20 mouse cellular contexts compared by ENCODE assay signal in genomic region chr16:85141404-85141803, GRCm38 (mm10).
"Had no signal": no experiment of that assay in that cellular context is flagged by ENCODE, and none has a peak within 500 bp of the region (broad histone marks: within the 10 kb centered on the region; RNA-seq: fewer than 3 reads in every experiment).

No protein-coding gene starts in this region.

- H3K4me2 ChIP-seq: limb, embryonic 12.5 days; limb, embryonic 15.5 days; liver, embryonic 11.5 days; lung, embryonic 14.5 days; midbrain, embryonic 11.5 days; stomach, embryonic 15.5 days had no signal

- H3K36me3 ChIP-seq: limb, embryonic 12.5 days; limb, embryonic 15.5 days; stomach, embryonic 15.5 days had no signal

- H3K9ac ChIP-seq: limb, embryonic 12.5 days; limb, embryonic 15.5 days; liver, embryonic 14.5 days; liver, postnatal 0 days; lung, embryonic 14.5 days; stomach, embryonic 15.5 days had no signal

- H3K27ac ChIP-seq: limb, embryonic 12.5 days; limb, embryonic 15.5 days; liver, embryonic 14.5 days; stomach, embryonic 15.5 days had no signal

- H3K27me3 ChIP-seq: limb, embryonic 12.5 days; limb, embryonic 15.5 days; stomach, embryonic 15.5 days had no signal

- H3K4me1 ChIP-seq: stomach, embryonic 15.5 days had no signal

- DNase-seq: kidney, adult 18-20 months; kidney, adult 9 months; kidney, postnatal 14 days; left cerebral cortex, postnatal 4 days; liver, postnatal 0 days; lung, embryonic 14.5 days; lung, postnatal 10 days; lung, postnatal 4 days; midbrain, embryonic 14.5 days; right cerebral cortex, adult 18-20 months; right cerebral cortex, postnatal 14 days; right cerebral cortex, postnatal 4 days; thymus, adult 18-20 months; thymus, postnatal 36 days had no signal

- H3K9me3 ChIP-seq: limb, embryonic 12.5 days; limb, embryonic 15.5 days; stomach, embryonic 15.5 days had no signal

- H3K4me3 ChIP-seq: limb, embryonic 12.5 days; limb, embryonic 15.5 days; stomach, embryonic 15.5 days had no signal

- ATAC-seq: liver, postnatal 0 days had no signal
